Mouse (Mus musculus) G1E (cell line): ENCODE results near the gene Cox11. TPM values are rescaled to one million over a fixed set of nuclear protein-coding genes. Genes with fewer than 3 reads are reported as not detected.

Source experiments
- ATAC-seq: 2 replicates; pipeline ENCODE4 v1.8.0; 2016; ENCODE audit warnings: mild to moderate bottlenecking; ENCODE audit not compliant: insufficient number of reproducible peaks, poor library complexity, low FRiP score, severe bottlenecking; ENCODE audit errors: extremely low read depth
- DNase-seq: peaks from one replicate; pipeline ENCODE4 v3.0.0; 2012; ENCODE audit warnings: low spot score
- H3K27me3 ChIP-seq: 2 replicates; pipeline ENCODE4 v1.6.1; 2012; ENCODE audit warnings: mild to moderate bottlenecking, low read length, inconsistent platforms; ENCODE audit not compliant: insufficient read depth
- H3K36me3 ChIP-seq: replicated peaks from 2 replicates; pipeline ENCODE3; 2012; ENCODE audit warnings: mild to moderate bottlenecking, inconsistent platforms
- H3K4me1 ChIP-seq: 2 replicates; pipeline ENCODE4 v1.6.1; 2012; ENCODE audit warnings: low read depth, low read length, inconsistent platforms, mixed read lengths; ENCODE audit not compliant: insufficient read depth
- H3K4me3 ChIP-seq: 2 replicates; pipeline ENCODE4 v1.5.1; 2012; ENCODE audit warnings: low read depth, mild to moderate bottlenecking, inconsistent platforms, low read length, moderate library complexity, mixed read lengths
- H3K9me3 ChIP-seq: replicated peaks from 2 replicates; pipeline ENCODE4 v1.6.1; 2012; ENCODE audit warnings: inconsistent platforms
- CTCF ChIP-seq: IDR thresholded peaks from 2 replicates; pipeline ENCODE4 v1.5.1; 2012; ENCODE audit warnings: low read depth, low read length, inconsistent platforms, mixed read lengths
- GATA1 ChIP-seq: IDR thresholded peaks from 2 replicates; pipeline ENCODE4 v1.6.1; 2012; ENCODE audit warnings: borderline replicate concordance, low read length, inconsistent platforms, mixed read lengths
- GATA2 ChIP-seq: IDR thresholded peaks from 2 replicates; pipeline ENCODE4 v1.6.1; 2012; ENCODE audit warnings: low read depth, low read length, inconsistent platforms, borderline replicate concordance
- POLR2AphosphoS5 ChIP-seq: IDR thresholded peaks from 2 replicates; pipeline ENCODE4 v1.6.1; 2012; ENCODE audit warnings: low read depth, low read length, inconsistent platforms; ENCODE audit not compliant: insufficient replicate concordance
- TAL1 ChIP-seq: conservative IDR thresholded peaks from 2 replicates; pipeline ENCODE4 v1.6.1; 2012; ENCODE audit warnings: low read depth, low read length, inconsistent platforms, mixed read lengths
- polyA plus RNA-seq: library from polyadenylated mRNA; stranded (reverse); fragments of >175 nt; gene quantifications from 2 replicates; pipeline ENCODE4 v1.2.3, GENCODE M21; 2012
- total RNA-seq, 2 experiments: library from RNA; stranded (forward) in 1 of 2; stranded (reverse) in 1 of 2; fragments of 200-1000 nt in 1 of 2; fragments of >200 nt in 1 of 2; fragmentation: Nextera tagmentation in 1 of 2; gene quantifications; 2 replicates each; pipeline ENCODE4 v1.2.3; 2014 to 2017

The Cox11 gene
- total and polyA plus RNA-seq, 3 experiments = 11.6 to 26.9 (median 18.3) TPM

DNA sequence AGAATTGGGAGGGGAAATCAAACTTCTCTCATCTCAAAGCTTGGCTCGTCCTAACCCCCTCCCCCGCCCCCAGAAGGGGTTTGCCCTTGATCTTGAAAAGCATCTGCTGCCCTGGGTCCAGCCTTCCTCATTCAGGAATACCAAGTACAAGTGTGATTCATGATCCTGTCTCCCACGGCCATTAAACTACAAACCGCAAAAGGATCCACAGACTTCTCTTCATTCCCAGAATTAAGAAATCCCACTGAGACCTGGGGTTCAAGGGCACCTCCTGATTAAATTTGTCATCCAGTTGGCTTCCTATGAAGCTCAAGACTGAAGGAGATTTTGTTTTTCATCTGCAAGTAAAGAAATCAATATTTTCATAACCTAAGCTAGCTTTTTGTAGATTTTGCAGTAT is 56.2 kb downstream of the Cox11 start:
- Histone ChIP-seq H3K9me3 (no peaks in the 10 kb centered on the region), H3K4me1 (peaks cover 9% of the 10 kb centered on the region), H3K36me3 (no peaks in the 10 kb centered on the region), H3K27me3 (peaks cover 30% of the 10 kb centered on the region), H3K4me3 (no peak overlapping the region)
- ATAC-seq (no peak), DNase-seq (no peak)
- TF ChIP-seq POLR2AphosphoS5 (no peak), CTCF (no peak), GATA1 (no peak), GATA2 (no peak), TAL1 (no peak)

Other genes with a start within 250 kb of the Cox11 start
- gene Hlf, start 247.3 kb upstream of the Cox11 start, total RNA-seq (2014; fragmentation: Nextera tagmentation) = not detected in 2 replicates
- 0.06 and 0.33 TPM in 2 replicates for gene Hlf, start 247.3 kb upstream of the Cox11 start, total RNA-seq (2017)
- not detected in 2 replicates for gene Hlf, start 247.3 kb upstream of the Cox11 start, polyA plus RNA-seq
- gene Stxbp4, start 89 bp upstream of the Cox11 start, total RNA-seq (2014; fragmentation: Nextera tagmentation) = 23.5 and 25.2 TPM in 2 replicates
- 6.2 and 8.2 TPM in 2 replicates for gene Stxbp4, start 89 bp upstream of the Cox11 start, total RNA-seq (2017)
- gene Stxbp4, start 89 bp upstream of the Cox11 start, polyA plus RNA-seq = 0.22 and 0.28 TPM in 2 replicates
- gene Tom1l1, start 50.2 kb downstream of the Cox11 start, total RNA-seq (2014; fragmentation: Nextera tagmentation) = 36.5 and 75.4 TPM in 2 replicates
- 39.2 and 43.2 TPM in 2 replicates for gene Tom1l1, start 50.2 kb downstream of the Cox11 start, total RNA-seq (2017)
- gene Tom1l1, start 50.2 kb downstream of the Cox11 start, polyA plus RNA-seq = 1.0 and 2.0 TPM in 2 replicates